11 mouse cellular contexts compared by ENCODE assay signal in genomic region chr13:112382956-112383355, GRCm38 (mm10).
DNase-seq lines count a peak whose midpoint lies in the region; ATAC-seq and TF ChIP-seq lines count a peak whose summit lies in the region.
"Had no signal": no experiment of that assay in that cellular context is flagged by ENCODE, and none has a peak within 500 bp of the region (broad histone marks: within the 10 kb centered on the region; RNA-seq: fewer than 3 reads in every experiment).

No protein-coding gene starts in this region.

- no peak overlapping the region for H3K4me3 ChIP-seq in gastrocnemius, adult 2 months
- no peak overlapping the region for H3K4me3 ChIP-seq in midbrain, embryonic 11.5 days (ENCODE audit: low read depth, low read length)
- H3K4me3 ChIP-seq in midbrain, embryonic 15.5 days = no peak overlapping the region
- H3K4me3 ChIP-seq in heart, embryonic 13.5 days = no peak overlapping the region
- no peak overlapping the region for H3K4me3 ChIP-seq in stomach, embryonic 15.5 days (replicated peaks)
- H3K4me3 ChIP-seq in midbrain, postnatal 0 days (ENCODE audit: low read depth, low read length) = no peak overlapping the region

- peak; percentile 40 for DNase-seq in gastrocnemius, adult 2 months
- DNase-seq in gastrocnemius, postnatal 36 days = no peak
- DNase-seq in midbrain, embryonic 11.5 days (ENCODE audit: low spot score, missing footprints) = peak; percentile 73
- DNase-seq in layer of hippocampus, adult 11-12 months (ENCODE audit: low spot score) = no peak
- no peak for DNase-seq in midbrain, postnatal 0 days (ENCODE audit: low spot score)
- DNase-seq: layer of hippocampus, adult 9-11 months; thymus, adult 2 months had no signal

- no peak for TF ChIP-seq CTCF in gastrocnemius, adult 2 months (IDR thresholded peaks at IDR 0.05)
- TF ChIP-seq CTCF in midbrain, postnatal 0 days (IDR thresholded peaks at IDR 0.05) = no peak

- no peaks in the 10 kb centered on the region for H3K27me3 ChIP-seq in midbrain, embryonic 11.5 days (ENCODE audit: control insufficient read depth, insufficient read depth, low read length)
- no peaks in the 10 kb centered on the region for H3K27me3 ChIP-seq in midbrain, embryonic 15.5 days (replicated peaks)
- no peaks in the 10 kb centered on the region for H3K27me3 ChIP-seq in heart, embryonic 13.5 days (replicated peaks)
- H3K27me3 ChIP-seq in stomach, embryonic 15.5 days (replicated peaks) = no peaks in the 10 kb centered on the region
- H3K27me3 ChIP-seq in midbrain, postnatal 0 days (ENCODE audit: insufficient read depth, low read length) = no peaks in the 10 kb centered on the region

- ATAC-seq in midbrain, embryonic 11.5 days (ENCODE audit: low FRiP score) = no peak
- ATAC-seq in midbrain, embryonic 15.5 days (replicated peaks) = no peak
- ATAC-seq in heart, embryonic 13.5 days (ENCODE audit: extremely low read depth, insufficient number of reproducible peaks, low FRiP score, low TSS enrichment) = no peak
- ATAC-seq in stomach, embryonic 15.5 days (ENCODE audit: insufficient read depth, low FRiP score, low read depth) = peak; percentile 50; the same call in 1 of the 2 replicates
- no peak for ATAC-seq in midbrain, postnatal 0 days (ENCODE audit: low FRiP score)

- no peak overlapping the region for H3K4me2 ChIP-seq in midbrain, embryonic 11.5 days
- H3K4me2 ChIP-seq in midbrain, embryonic 15.5 days = no peak overlapping the region
- H3K4me2 ChIP-seq in heart, embryonic 13.5 days = no peak overlapping the region
- H3K4me2 ChIP-seq in stomach, embryonic 15.5 days = no peak overlapping the region
- no peak overlapping the region for H3K4me2 ChIP-seq in midbrain, postnatal 0 days (ENCODE audit: low read depth, low read length, poor library complexity, severe bottlenecking)

- 82% methylated on average over 3 of the region's 3 CpGs for WGBS in midbrain, embryonic 11.5 days
- 72% methylated on average over 3 of the region's 3 CpGs for WGBS in midbrain, embryonic 15.5 days
- WGBS in heart, embryonic 13.5 days = 50% methylated on average over 3 of the region's 3 CpGs
- WGBS in stomach, embryonic 15.5 days = 41% methylated on average over 3 of the region's 3 CpGs
- WGBS in midbrain, postnatal 0 days = 71% methylated on average over 3 of the region's 3 CpGs

- H3K27ac ChIP-seq in gastrocnemius, adult 2 months = peak overlapping the region; percentile 38
- no peak overlapping the region for H3K27ac ChIP-seq in midbrain, embryonic 11.5 days (ENCODE audit: low read depth, low read length)
- no peak overlapping the region for H3K27ac ChIP-seq in midbrain, embryonic 15.5 days
- peak overlapping the region; percentile 41; the same call in 1 of the 2 replicates for H3K27ac ChIP-seq in heart, embryonic 13.5 days (replicated peaks)
- H3K27ac ChIP-seq in stomach, embryonic 15.5 days = peak overlapping the region; percentile 42
- H3K27ac ChIP-seq in midbrain, postnatal 0 days (ENCODE audit: low read depth, low read length) = no peak overlapping the region
- H3K27ac ChIP-seq: liver, embryonic 14.5 days had no signal

- intact Hi-C loops in gastrocnemius, adult 2 months (cut with DNase I) = no loop called here
- intact Hi-C loops in gastrocnemius, postnatal 36 days (cut with DNase I) = no loop called here

- no peaks in the 10 kb centered on the region for H3K36me3 ChIP-seq in midbrain, embryonic 11.5 days (ENCODE audit: control insufficient read depth, insufficient read depth, low read length)
- no peaks in the 10 kb centered on the region for H3K36me3 ChIP-seq in midbrain, embryonic 15.5 days (replicated peaks)
- H3K36me3 ChIP-seq in heart, embryonic 13.5 days = no peaks in the 10 kb centered on the region
- H3K36me3 ChIP-seq in stomach, embryonic 15.5 days = no peaks in the 10 kb centered on the region
- H3K36me3 ChIP-seq in midbrain, postnatal 0 days (ENCODE audit: insufficient read depth, low read length) = no peaks in the 10 kb centered on the region

- H3K9ac ChIP-seq in midbrain, embryonic 11.5 days (ENCODE audit: low read length) = no peak overlapping the region
- H3K9ac ChIP-seq in midbrain, embryonic 15.5 days = no peak overlapping the region
- H3K9ac ChIP-seq in heart, embryonic 13.5 days = no peak overlapping the region
- H3K9ac ChIP-seq in stomach, embryonic 15.5 days = no peak overlapping the region
- H3K9ac ChIP-seq in midbrain, postnatal 0 days (replicated peaks; ENCODE audit: low read length, poor library complexity, severe bottlenecking) = no peak overlapping the region
- H3K9ac ChIP-seq: liver, embryonic 14.5 days had no signal

- H3K4me1 ChIP-seq in midbrain, embryonic 11.5 days (ENCODE audit: control insufficient read depth, insufficient read depth, low read length) = no peaks in the 10 kb centered on the region
- no peaks in the 10 kb centered on the region for H3K4me1 ChIP-seq in midbrain, embryonic 15.5 days
- peaks cover 21% of the 10 kb centered on the region for H3K4me1 ChIP-seq in heart, embryonic 13.5 days
- 0 out of 2 replicates have a peak, but pooled peaks cover 9% of the 10 kb centered on the region for H3K4me1 ChIP-seq in stomach, embryonic 15.5 days
- H3K4me1 ChIP-seq in midbrain, postnatal 0 days (ENCODE audit: insufficient read depth, low read length) = no peaks in the 10 kb centered on the region

- H3K9me3 ChIP-seq in midbrain, embryonic 11.5 days (ENCODE audit: control insufficient read depth, low read length) = no peaks in the 10 kb centered on the region
- no peaks in the 10 kb centered on the region for H3K9me3 ChIP-seq in midbrain, embryonic 15.5 days
- no peaks in the 10 kb centered on the region for H3K9me3 ChIP-seq in heart, embryonic 13.5 days
- H3K9me3 ChIP-seq in stomach, embryonic 15.5 days = no peaks in the 10 kb centered on the region
- no peaks in the 10 kb centered on the region for H3K9me3 ChIP-seq in midbrain, postnatal 0 days (ENCODE audit: low read length)

Comparison
In these comparisons a context has a peak if more than half of its experiments do, and no peak if none do; other contexts are left out.
1. DNase-seq: peak in gastrocnemius, adult 2 months (single experiment) and midbrain, embryonic 11.5 days (single experiment); none in gastrocnemius, postnatal 36 days (0 of 2), layer of hippocampus, adult 11-12 months (single experiment) and midbrain, postnatal 0 days (single experiment).
2. H3K27ac ChIP-seq: peak in gastrocnemius, adult 2 months (single experiment), heart, embryonic 13.5 days (single experiment) and stomach, embryonic 15.5 days (single experiment); none in midbrain, embryonic 11.5 days (single experiment), midbrain, embryonic 15.5 days (single experiment) and midbrain, postnatal 0 days (single experiment).